Mouse (Mus musculus) naive thymus-derived CD4-positive, alpha-beta T cell, adult 2 months (primary cell): ENCODE measurements around the gene Ccnl2.
"Not testable (repeated sequence)": the region's sequence is repeated elsewhere in the genome, so short reads cannot be mapped to it uniquely, and the experiment has no call there.

Experiments
- DNase-seq: peaks from one replicate; pipeline ENCODE4 v3.0.0-alpha.2; 2011; ENCODE audit warnings: low read depth

Gene Ccnl2

DNA sequence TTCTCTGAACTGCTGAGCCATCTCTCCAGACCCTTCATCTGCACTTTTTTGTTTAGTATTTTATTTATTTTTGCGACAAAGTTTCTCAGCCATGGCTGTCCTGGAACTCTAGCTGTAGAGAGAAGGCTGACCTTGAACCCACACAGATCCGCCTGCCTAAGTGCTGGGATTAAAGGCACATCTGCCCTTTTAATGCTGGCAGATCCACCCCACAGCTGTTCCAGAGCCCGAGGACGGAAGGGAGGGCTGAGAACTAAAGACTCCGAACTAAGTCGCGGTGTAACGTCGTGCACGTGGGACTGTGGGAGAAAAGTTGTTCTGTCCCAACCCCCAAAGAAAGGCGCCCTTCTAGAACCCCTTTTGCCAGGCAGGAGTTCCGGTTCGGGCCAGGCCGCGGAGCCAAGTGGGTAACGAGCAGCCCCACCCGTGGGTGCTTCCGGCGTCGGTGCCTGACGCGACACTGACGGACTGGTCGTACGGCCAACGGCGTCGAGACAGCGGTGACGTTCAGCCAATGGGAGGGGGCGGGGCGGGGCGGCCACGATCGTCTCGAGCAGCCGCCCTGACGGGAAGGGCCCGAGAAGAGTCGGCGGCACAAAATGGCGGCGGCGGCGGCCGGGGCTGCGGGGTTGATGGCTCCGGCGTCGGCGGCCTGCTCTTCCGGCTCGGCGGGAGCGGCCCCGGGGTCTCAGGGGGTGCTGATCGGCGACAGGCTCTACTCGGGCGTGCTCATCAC is at the start of gene Ccnl2:
TSS of gene Ccnl2 (plus strand) at position 561 of the 736 bp plus-strand sequence.
- DNase-seq, result peak; percentile 99

DNA sequence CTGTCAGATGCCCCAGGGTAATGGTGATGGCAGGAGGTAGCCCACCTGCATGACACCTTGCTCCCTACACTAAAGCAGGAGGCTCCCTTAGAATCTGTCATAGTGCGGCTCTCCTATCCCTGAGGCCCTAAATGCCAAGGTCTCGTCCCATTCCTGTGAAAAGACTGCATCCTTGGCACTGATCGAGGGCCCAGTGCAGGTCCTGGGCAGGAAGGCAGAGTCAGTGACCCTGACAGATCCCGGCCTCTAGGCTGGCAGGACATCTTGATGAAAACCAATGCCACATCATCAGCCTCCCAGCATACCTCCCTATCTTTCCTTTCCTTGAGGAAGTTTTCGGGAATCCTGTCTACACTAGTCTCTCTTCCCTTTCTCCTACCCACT is 42.8 kb upstream of the Ccnl2 start:
- DNase-seq, result no peak

DNA sequence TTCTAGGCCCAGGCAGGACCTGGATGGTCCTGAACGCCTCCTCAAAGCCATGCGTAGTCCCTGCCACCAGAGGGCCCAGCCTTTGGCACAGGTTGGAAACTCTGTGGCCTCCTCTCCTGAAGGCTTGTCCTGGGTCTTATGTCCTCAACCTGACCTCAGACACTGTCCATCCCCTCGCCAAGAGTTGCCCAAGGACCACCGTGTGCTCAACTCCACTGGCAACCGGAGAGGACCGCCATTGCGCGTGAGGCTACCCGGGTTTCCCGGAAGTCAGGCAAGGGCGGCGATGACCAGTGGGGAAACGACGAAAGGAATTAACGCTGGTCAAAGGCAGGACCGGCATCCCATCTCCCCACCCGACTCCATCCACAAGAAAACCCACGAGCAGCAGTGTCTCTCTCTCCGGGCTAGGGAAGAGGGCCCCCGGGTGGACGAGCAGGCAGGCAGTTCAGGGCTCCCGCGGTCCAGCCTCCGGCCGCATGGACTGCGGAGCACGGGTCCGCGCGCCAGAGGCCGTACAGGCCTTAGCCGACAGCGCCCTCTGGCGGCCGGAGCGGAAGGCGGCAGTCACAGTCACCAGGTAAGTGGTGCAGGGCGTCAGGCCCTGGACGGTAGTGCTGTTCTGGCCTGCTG is 42.3 kb upstream of the Ccnl2 start:
- peak; percentile 85 for DNase-seq

DNA sequence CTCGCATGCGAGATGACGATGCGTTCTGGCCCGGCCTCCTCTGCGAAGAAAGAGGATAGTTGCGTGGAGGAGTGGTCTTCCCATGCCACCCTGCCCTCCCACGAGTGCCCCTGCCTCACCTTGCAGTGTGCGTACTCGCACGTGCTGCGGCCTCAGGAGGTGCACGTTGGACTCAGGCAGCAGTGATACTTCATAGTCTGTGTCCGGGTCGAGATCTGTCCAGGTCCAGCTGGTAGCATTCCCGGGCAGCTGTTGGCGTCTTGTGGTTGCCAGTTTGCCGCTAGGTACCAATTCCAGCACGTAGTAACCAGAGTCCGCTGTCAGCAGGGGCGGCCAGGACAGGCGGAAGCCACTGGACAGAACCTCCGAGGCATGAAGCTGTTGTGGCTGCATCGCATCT is 41.7 kb upstream of the Ccnl2 start:
- DNase-seq, result no peak

DNA sequence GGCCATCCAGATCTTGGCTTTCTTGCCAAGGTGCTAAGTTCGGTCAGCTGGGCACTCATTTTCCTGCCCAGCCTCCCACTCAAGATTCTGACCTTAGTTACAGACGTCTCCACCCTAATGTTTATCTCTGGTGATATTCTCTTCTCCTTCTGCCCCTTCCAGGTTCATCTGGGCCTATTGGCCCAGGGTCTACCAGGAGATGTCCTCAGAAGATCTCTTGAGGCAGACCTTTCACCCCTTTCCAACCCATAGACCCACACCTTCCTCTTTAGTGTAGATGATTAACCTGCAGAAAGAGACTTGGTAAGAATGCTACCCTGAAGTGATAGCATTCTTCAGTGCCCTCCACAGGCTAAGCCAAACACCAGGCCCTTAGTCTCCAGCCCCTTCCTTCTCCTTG is 40.6 kb upstream of the Ccnl2 start:
- no peak for DNase-seq

DNA sequence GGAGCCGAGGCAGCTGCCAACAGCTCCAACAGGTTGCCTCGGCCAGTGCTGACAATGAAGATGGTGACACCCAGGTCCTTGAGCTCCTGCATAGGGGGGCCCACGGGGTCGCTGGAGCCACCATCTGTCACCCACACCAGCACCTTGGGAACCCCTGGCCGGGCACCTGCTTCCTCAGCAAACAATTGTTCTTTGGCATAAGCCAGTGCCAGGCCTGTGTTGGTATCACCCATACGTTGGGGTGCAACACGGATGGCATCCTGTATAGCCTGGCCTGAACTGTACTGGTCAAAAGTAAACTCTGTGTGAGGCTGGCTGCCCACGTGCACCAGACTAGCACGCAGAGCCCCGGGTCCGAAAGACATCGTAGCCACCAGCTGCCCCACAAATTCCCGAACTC is 39.5 kb upstream of the Ccnl2 start:
- DNase-seq, result no peak

DNA sequence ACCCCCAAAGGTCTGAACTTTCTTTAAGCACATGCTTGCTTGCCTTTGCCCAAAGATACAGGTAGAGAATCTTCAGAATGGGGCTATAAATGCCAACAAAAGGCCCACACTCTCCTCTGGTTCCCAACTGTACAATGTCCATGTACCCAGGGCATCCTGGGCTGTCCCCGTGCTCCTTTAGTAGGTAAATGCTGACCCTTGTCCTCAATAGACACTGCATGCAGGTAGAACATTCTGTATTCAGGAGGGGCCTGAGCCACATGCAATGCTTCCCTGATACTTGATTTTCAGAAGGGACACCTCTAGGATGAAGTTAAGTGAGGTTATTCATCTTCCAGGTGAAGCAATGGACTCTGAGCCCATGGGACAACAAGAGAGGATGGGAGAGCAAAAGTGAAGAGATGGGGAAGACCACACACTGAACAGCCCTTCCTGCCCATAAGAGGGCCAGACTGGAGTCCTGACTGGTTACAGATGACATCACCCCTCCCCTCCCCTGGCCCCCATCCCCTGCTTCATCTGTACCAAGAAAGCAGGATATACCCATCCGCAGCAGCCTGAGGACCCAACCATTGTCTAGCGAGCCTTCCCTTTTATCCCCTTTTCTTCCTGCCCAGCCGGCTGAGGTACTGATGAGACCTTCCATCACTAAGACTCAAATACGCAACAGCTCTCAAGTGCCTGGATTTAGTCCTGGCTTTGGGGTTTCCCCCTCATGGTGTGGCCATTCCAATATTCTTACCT is 38.8 kb upstream of the Ccnl2 start:
- no peak for DNase-seq

DNA sequence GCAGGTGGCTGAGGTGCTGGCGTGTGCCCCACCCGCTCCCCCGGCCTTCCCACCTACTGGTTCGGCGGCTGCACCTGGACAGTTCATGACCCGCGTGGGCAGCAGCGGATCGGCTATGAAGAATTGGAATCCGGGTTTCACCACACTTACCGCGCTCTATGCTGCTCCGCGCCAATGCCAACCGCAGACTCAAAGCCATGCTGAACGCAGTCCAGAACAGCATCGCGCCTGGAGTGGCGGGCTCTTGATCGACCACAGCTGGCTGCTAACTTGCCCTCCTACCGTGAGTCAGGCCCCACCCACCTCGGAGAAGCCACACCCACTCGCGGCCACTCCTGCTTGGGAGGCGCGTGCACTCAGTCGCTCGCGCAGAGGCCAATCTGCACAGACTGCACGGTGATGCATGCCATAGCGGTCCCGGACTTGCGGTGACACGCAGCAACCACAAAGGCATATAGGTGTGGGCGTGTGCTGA is 38.0 kb upstream of the Ccnl2 start, which contains the start of gene Vwa1:
TSS of gene Vwa1 (minus strand) at position 419 of the 475 bp plus-strand sequence.
- DNase-seq, result peak; percentile 86

DNA sequence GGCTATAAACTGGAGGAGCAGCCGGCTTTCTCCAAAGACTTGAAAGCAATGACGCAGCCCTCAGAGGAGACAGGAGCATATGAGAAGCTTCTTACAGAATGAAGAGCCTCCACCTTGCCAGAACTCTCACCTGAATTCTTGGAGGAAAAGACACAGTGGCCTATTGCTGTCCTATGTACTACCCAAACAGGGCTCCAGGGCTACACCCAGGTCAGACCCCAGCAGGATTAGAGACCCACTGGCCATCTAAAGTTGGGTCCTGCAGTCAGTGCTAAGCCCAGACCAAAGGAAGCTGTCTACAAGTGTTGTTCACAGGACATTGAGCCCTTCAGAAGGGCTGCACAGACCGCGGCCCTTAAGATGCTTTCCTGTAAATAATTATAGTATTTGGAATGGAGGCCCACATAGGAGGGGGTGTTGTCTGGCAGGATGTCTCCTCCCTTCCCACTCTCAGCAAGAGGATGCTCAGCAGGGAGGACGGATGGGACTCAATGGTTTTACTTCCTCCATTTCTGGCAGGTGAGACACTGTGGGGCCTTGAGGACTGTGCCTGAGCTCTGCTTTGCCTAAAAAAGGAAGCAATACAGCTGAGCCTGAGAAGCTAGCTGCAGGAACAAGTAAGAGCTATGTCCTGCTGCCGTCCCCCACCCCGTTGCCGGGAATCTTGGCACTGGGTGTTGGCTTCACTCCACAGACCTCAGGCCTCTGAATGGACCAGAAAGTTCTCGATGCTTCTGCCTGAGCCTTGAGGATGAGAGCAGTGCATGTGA is 37.1 kb upstream of the Ccnl2 start:
- DNase-seq, result no peak

DNA sequence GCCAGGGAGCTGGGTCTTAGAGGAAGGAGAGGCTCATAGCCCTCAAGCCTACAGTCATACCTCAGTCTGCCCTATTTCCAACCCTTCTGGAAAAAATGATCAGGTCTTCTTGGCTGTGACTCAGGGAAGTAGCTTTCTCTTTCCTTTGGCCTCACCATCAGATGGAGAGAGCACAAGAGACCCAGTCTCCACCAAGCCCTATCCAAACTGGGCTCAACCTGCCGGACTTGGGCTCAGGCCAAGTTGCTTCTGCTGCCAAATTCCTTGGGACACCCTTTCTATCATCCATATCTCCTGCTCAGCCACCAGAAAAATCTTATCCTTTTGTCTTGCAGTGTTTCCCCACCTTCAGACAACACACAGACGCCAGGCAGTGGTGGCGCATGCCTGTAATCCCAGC is 36.4 kb upstream of the Ccnl2 start:
- DNase-seq, result no peak

DNA sequence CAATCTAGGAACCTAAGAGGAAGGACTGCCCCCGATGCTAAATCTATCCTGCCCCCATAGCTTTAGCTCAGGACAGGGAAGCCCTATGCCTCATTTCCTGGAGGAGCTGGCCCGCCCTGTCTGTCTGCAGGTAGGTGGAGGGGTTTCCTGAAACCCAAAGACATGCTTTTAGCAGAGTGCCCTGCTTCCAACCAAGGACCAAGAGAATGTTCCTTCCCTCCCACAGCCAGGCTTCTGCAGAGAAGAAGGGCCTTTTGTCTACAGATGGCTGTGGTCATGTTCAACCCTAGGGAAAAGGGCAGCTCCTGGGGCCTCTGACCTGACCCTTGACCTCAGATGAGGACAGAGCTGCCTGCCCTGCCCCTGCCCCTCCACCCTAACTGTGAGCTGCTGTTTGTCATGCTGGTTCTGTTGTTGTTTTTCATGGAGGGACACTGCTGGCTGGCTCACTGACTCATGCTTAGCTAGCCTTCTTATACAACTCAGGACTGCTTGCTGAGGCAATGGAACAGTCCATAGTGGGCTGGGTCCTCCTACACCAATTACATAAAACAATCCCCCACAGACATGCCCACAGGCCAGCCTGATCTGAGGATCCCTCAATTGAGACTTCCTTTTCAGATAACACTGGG is 35.5 kb upstream of the Ccnl2 start:
- DNase-seq, result no peak

DNA sequence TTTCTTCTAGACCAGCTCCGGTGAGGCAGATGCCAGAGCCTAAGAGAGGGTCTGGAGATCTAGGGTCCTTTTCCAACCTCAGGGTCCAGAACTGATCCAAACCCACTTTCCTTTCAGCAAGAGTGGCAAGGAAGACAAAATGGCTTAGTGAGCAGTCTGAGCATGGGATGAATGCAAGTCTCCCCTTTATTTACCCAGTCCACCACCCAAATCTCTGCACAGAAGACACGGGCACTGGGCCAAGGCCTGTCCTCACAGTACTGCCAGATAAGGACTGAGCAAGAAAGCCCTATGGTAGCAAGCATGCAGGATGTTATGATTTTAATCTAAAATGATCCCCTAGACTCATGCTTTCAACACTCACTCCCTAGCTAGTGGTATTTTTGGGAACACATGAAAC is 34.5 kb upstream of the Ccnl2 start:
- DNase-seq, result no peak

DNA sequence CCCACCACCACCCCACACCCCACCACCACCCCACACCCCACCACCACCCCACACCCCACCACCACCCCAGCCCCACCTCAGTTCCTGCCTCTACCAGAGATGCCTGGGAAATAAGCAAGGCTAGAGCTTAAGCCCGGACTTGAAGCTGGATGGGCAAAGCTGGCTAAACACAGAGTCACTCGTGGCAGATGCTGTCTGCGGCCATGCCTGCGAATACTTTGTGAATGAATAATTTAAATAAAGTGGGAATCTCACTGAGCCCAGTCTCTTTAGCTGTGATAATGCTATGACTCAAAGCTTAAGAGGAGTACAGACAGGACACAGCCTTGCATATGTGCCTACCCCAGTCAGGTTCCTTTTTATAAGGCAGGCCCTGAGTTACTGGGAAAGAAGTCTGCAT is 32.8 kb upstream of the Ccnl2 start:
- DNase-seq, result no peak

DNA sequence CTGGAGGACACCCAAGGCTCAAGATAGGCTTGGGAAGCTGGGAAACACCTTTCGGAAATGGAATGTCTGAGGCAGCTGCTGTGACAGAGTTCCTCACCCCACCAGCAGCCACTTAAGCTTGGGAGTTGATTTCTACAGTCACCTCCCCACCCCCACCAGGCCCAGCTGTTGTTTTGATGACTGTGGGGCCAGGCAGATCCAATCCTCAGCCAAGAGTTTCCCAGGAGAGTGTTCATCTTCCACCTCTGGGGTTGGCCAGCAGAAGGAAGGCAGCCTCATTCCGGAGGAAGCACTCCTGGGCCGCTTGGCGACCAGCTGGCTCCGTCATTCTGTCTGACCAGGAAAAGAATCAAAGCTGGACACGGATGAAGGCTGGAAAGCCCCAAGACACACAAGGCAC is 31.4 kb upstream of the Ccnl2 start:
- DNase-seq, result no peak

DNA sequence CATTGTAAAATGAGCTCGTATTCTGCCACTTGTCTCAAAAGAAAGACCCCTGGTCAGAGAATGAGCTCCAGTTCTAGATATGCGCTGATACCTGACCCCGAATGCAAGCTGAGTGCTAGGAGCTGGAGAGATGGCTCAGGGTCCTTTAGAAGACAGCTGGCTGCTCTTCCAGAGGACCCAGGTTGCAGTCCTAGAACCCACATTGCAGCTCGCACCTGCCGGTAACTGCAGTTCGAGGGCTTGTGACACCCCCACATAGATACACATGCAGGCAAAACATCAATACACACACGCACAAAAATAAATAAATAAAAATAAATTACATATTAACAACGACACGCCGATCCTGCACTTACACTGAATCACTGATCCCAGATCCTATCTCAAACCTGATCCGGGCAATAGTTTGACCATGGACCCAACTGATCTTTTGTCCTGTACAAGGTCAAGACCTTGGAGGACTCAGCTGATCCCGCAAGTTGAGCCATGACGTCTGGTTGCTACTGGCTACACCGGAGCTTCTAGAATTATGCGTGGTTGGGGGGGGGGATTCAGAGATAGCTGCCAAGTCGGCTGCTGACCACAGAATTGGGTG is 28.7 kb upstream of the Ccnl2 start:
- DNase-seq, result no peak

DNA sequence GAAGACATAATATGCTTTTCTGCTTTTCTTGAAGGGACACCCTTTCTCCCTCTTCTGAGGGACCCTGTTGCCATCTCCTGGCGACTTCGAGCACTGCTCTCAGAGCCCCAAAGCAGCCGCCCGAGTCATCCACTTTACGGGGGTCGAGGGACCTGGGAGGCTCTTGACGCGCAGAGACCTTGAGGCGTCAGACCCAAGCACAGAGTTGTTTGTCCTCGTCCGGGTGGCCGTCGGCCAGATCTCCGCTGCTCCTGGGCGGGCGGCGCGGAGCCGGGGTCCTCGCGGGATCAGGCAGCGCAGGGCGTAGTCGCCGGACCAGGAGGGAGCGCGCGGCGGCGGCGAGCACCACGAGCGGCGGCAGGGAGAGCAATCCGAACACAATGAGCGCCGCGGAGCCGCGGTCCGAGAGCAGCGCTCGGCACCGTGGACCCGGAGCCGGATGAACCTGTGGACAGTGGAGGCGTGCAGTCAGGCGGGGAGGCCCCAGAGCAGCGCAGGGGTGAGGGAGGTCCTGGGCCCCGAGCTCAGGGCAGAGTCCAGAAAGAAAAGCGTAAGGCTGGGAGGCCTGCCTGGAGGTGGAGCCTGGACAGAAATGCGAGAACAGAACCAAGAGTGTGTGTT is 28.1 kb upstream of the Ccnl2 start:
- DNase-seq, result peak; percentile 75

DNA sequence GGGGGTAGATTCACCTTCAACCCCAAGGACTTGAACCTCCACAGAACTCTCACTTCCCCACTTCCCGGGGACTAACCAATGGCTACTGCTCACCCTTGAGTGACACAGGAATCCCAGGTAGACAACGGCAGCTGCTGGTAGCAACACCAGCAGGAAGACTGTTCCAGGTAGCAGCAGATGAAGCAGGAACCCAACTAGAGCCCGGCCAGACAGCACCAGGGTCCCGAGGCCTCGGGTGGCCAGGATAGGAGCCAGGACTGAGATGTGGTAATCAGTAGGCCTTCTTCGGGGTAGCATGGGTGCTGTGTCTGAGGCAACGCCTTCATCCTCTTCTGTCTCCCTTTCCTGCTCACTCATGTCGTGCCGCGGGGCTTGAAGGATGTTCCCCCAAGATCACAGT is 27.0 kb upstream of the Ccnl2 start:
- no peak for DNase-seq

DNA sequence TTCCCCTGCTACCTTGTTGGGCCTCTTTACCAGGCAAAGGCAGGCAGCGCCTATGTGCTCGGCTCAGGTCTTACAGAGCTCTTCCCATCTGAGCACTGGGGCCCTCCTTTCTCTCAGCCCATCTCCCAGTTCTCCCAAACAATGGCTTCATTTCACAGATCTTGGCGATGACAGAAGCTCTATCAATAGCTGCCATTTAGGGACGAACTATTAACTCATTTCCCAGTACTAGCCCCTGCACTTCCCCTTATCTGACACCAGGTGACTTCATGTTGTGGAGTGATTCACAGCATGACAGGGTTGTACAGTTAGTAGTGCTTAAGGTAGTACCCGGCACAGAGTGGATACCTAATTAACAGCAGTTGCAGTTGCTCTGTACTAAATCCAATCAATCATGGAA is 26.5 kb upstream of the Ccnl2 start, which contains the start of gene Tmem88b:
TSS of gene Tmem88b (minus strand) at position 56 of the 400 bp plus-strand sequence.
- no peak for DNase-seq

DNA sequence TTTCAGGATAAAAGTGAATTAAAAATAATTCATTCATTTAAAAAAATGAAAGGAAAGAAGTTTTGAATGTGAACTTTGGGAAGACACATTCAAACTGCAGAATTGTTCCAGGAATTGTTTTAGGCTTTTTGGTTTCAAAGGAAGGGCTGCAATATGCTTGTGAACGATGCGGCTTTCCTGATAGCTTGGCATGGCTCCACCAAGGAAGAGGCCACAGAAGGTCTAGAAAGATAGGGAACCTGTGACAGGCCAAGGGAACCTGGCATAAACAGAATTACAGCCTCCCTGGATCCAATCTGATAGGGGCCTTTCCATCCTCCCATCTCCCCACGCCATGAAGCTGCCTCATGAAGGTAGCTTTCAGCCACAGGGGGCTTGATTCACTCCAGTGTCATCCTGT is 24.0 kb upstream of the Ccnl2 start:
- no peak for DNase-seq

DNA sequence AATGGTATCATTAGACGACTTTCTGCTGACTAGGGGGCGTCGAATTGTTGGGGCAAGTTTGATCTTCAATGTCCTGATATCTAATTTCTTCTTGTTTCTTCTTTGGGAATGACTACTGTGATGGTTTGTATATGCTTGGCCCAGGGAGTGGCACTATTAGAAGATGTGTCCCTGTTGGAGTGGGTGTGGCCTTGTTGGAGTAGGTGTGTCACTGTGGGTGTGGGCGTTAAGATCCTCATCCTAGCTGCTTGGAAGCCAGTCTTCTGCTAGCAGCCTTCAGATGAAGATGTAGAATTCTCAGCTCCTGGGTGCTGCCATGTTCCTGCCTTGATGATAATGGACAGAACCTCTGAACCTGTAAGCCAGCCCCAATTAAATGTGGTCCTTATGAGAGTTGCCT is 23.5 kb upstream of the Ccnl2 start:
- DNase-seq, result not testable (repeated sequence)

DNA sequence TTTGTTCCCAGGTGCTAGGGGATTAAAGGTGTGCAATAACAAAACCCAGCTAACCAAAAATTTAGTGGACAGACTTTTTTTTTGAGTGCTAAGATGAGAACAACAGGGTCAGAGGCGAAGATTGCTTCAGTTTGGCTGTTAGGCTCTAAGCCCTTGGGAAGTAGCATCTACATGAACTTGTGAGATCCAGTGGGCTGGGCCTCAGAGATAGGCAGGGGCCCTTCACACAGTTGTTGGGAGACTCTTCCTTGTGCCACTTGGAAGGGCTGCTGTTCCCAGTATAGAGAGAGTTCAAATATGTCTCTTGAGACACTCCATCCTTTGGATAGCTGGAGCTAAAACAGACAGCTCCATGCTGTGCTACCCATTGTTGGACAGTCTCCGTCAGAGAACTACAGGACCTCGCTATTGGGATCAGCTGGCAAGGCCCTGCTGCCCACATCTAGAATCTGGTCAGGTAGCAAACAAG is 22.2 kb upstream of the Ccnl2 start, which contains the start of gene Ankrd65:
TSS of gene Ankrd65 (plus strand) at position 419 of the 469 bp plus-strand sequence.
- no peak for DNase-seq
